Mouse (Mus musculus): ENCODE results near the gene Dnajb13.

DNA sequence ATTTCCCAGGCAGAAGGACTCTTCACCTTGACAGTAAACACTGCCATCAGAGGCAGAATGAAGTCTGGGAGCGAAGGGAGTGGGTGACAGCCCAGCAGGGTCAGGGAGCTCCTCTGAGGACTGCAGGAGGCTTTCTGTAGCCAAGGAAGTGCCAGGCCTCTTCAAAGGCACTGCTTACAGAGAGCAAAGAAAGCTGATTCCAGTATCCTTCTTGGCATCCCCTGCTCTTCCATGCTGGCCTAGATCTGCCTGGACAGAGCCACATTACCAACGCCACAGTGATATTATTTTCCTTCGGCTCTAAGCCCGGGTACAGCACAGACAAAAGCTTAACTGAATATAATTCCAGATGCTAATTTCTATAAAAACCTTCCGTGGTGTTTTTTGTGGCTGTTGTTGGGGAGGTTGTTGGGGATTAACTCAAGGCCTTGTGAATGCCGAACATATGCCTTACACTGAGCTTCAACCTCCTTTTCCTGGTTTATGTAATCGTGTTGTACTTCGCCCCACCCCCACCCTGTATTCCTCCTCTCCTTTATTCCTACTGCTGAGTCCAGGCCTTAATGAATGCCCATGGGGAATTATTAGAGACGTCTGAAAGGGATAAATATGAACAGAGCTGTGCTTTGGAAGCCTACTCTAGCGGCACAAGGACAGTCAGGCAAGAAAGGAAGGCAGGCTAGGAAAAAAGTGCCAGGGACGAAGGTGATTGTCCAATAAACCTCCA lies 47.3 kb upstream of the Dnajb13 start:
- TF ChIP-seq POLR2A (IDR thresholded peaks at IDR 0.05; ENCODE audit: control insufficient read depth, extremely low read depth, insufficient read depth, low read length, poor library complexity) (no peak), CTCF (IDR thresholded peaks at IDR 0.05; ENCODE audit: borderline replicate concordance, control insufficient read depth, extremely low read depth, insufficient read depth, low read length, poor library complexity) (no peak)

All from thymus, adult 2 months (tissue).